Mouse (Mus musculus): Measurements from ENCODE around the gene A230050P20Rik.

Gene A230050P20Rik

DNA sequence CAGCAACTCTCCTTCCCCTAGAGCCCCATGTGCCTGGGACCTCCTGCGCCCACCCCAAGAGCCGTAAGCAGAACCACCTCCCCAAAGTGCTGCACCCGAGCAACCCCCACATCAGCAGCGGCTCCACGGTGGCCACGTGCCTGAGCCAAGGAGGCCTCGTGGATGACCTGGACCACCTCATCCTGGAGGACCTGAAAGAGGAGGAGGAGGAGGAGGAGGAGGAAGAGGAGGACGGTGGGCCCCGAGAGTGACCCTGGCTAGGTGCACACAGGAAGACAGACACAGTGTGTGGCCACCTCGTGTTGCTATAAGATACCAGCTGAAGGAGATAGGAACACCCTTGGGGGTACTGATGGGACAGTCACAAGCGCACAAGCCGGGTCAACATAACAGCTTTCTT lies 5.1 kb downstream of the A230050P20Rik start:
- no peak for DNase-seq (ENCODE audit: low spot score)

DNA sequence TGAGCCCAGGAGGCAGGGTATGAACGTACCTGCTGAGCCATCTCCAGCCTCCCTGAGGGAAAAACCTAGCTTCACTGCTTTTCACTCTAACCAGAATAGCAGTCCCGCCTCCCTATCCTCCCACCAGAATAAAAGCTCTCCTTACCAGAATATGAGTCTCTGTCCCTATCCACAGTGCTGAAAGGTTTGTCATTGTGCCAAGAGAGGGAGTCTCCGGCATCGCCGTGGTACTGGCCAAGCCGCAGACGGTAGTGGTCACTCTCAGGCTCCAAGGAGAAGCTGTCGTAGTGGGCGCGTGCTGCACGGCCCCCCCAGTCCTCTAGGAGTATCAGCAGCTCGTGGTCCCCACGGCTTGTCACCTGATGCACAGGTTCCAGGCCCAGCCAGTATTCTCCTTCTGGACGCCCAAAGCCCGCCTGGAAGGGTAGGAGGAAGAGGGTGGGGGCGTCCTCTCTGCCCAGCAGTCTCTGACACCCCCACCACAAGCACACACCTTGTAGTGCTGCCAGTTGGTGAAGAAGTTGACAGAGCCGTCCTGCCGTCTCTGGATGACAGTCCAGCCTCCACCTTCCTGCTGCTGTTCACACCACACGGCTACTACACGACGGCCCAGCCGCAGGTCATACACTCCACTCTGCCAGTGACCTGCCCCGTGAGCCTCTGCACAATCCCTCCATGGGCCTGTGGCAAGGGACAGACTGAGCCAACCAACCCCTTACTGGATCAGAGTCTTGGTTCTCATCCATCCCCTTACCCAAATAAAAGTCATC lies 6.8 kb downstream of the A230050P20Rik start:
- DNase-seq (ENCODE audit: low spot score), result no peak

DNA sequence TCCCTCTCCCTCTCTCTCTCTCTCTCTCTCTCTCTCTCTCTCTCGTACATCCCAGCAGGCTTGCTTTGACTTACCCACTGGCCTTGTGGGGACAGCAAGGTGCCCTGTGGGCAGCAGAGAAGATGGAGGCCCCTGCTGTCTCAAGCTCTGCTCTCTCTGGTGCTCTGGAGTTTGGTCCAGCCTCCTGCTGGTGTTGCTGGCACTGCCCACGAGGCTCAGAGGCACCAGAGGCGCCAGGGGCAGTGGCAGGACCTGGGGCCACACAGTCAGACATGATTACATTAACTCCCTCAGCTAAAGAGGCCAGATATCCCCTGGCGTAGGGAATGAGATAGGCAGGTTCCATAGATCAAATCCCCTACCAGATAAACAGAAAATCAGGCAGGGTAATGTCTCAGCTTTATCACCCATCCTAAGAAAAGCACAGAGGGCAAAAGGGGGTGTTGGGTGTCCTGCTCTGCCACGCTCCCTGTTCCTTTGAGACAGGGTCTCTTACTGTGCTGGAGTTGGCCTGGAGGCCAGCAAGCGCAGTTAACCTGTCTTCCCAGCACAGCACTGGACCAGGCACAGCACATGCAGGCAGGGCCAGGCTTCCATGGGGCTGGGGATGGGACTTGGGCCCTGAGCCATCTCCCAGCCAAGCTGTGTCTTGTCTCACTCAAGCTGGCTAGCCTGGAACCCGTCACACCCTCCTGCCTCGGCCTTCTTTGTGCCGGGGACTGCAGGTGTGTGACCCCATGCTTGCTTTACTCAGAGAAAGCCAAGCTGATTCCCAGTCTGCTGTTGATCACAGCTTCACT lies 8.1 kb downstream of the A230050P20Rik start:
- no peak for DNase-seq (ENCODE audit: low spot score)

DNA sequence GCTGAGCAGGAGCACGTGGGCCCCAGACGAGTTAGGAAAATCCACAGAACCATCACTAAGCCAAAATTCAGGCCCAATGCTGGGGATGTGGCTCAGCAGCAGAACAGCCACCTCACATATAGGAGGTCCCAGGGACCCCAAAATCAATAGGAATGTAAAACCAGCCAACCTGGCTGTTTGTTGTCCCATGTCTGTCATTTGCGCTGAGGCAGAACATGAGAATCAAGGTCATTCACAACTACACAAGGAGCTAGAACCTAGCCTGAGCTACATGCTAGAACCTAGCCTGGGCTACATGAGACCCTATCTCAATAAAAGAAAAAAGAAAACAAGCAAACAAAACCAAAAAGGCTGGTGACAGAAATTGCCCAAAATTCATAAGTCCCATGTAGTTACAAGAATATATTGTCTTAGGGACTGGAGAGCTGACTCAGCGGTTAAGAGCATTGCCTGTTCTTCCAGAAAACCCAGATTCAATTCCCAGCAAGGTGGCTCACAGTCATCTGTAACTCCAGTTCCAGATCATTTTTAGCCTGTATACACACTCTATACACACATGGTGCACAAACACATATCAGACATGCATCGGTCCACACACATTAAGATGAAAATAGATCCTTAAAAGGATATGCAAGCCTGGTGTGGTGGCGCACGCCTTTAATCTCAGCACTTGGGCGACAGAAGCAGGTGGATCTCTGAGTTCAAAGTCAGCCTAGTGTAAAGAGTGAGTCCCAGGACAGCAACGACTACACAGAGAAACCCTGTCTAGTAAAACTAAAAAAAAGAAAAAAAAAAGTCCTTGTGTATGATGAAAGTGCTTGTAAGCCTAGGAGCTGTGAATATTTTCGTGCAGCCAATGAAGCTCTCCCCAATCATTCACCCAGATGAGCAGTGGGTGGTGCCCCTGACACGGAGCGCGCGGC lies 8.9 kb downstream of the A230050P20Rik start:
- no peak for DNase-seq (ENCODE audit: low spot score)

GRCm38 (mm10) chr9:20878041-20878709 lies 9.7 kb downstream of the A230050P20Rik start:
- DNase-seq (ENCODE audit: low spot score), result peak; percentile 100

DNA sequence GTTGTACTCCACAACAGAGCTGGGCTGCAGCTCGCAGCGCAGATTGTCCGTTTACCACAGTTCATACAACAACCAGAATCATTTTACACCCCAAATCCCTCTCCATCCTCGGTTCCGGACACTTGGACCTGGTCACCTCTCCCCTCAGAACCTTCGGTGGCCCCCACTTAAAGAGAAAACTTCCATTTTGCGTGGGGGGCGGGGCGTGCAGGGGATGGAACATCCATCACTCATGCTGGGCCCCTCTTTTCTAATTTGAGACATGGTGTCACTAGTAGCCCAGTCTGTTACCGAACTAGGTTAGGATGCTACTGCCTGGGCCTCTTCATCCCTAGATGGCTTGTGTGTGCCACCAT lies 10.2 kb downstream of the A230050P20Rik start:
- DNase-seq (ENCODE audit: low spot score), result no peak

GRCm38 (mm10) chr9:20879097-20879792 lies 10.8 kb downstream of the A230050P20Rik start, which contains the start of gene Angptl6:
TSS of gene Angptl6 (minus strand) at chr9:20879727.
- no peak for DNase-seq (ENCODE audit: low spot score)

GRCm38 (mm10) chr9:20886563-20886962 lies 18.1 kb downstream of the A230050P20Rik start:
- no peak for DNase-seq (ENCODE audit: low spot score)

DNA sequence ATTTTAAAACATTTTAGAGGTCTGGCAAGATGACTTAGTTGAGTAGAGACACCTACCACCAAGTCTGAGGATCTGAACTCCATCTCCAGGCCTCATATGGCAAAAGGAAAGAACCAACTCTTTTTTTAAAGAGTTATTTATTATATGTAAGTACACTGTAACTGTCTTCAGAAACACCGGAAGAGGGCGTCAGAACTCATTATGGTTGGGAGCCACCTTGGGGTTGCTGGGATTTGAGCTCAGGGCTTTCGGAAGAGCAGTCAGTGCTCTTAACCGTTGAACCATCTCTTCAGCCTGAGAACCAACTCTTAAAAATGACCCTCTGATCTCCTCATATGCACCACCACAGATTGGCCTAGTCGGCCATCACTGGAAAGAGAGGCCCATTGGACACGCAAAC lies 18.7 kb downstream of the A230050P20Rik start:
- no peak for DNase-seq (ENCODE audit: low spot score)

DNA sequence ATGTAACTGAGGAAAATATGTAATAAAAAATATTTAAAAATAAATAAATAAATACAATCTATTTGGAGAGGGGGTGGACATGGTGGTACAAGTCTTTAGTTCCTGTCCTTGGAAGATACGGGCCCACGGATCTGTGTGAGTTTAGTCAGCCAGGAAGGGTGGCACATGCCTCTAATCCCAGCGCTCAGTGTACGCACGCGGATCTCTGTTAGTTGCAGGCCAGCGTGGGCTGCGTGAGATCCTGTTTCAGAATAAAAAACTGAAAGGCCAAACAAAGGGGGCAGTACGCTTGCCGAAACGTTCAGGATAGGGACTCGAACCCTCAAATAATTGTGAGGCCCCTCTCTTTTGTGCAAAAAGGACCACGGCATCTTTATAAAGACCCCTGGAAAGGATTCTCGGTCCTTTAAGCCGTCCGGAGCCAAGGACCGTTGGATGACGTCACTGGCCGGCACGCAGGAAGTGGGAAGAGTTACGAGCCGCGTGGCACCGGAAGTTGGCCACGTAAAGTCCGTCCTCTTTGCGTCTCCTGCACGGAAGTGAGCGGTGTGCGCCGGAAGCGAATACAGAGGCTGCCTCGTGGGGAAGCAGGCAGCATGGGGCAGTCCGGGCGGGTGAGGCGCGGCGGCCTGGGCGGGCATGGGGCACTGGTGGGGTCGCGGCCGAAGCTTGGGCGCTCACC lies 19.4 kb downstream of the A230050P20Rik start, which contains the start of gene Ppan:
Gene Ppan (plus strand): TSS at position 472 of the 682 bp plus-strand sequence.
- peak; percentile 95 for DNase-seq (ENCODE audit: low spot score)

DNA sequence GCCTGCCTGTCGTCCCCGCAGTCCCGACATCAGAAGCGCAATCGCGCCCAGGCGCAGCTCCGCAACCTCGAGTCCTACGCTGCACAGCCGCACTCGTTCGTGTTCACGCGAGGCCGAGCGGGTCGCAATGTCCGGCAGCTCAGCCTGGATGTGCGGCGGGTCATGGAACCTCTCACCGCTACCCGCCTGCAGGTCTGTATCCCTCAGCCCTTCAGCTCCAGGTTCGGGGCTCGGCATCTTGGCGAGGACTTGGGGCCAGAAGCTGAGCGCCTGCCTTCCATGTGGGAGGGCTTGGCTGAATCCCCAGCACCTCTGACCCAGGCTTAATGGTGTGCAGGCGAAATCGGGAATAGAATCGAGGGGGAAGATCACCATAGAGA lies 19.9 kb downstream of the A230050P20Rik start:
- DNase-seq (ENCODE audit: low spot score), result no peak

DNA sequence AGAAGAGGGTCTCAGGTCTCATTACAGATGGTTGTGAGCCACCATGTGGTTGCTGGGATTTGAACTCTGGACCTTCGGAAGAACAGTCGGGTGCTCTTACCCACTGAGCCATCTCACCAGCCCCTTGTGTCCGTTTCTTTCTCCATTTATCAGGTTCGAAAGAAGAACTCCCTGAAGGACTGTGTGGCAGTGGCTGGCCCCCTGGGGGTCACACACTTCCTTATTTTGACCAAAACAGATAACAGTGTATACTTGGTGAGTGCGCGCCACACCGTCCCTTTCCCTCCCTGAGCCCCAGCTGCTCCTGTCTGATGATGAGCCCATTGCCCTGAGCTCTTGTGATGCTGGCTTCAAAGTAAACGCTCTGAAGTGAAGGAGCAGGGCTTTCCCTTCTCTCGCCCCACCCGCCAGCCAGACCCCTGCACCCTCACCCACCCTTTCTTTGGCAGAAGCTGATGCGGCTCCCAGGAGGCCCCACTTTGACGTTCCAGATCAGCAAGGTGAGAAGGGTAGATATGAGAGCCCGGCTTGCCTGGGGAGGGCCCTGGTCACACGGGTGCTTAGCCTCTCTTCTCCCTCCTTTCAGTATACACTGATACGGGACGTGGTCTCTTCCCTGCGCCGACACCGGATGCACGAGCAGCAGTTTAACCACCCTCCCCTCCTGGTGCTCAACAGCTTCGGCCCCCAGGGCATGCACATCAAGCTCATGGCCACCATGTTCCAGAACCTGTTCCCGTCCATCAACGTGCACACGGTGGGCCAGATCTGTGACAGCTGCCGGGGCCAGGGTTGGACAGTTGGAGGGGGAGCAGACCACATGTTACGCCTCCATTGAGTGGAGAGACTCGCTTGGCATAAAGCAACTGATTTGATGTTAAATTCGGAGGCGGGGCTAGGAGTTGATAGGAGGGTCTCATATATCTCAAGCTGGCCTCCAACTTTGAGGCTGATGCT lies 21.0 kb downstream of the A230050P20Rik start:
- no peak for DNase-seq (ENCODE audit: low spot score)

DNA sequence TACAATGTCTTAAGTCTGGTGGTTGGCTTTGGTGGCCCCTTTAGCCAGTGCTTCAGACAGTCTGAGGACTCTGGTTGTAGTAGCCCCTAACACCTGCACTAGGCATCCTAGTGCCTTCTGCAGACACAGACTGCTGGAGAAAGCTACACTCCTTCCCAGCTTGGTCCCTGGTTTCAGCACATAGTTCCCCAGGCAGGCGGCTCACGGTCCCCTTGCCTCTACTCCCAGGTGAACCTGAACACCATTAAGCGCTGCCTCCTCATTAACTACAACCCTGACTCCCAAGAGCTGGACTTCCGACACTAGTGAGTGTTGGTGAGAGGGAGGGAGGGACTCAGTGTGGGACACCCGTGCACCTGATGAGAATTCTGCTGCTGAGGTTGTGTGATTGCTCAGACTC lies 22.0 kb downstream of the A230050P20Rik start:
- DNase-seq (ENCODE audit: low spot score), result no peak

DNA sequence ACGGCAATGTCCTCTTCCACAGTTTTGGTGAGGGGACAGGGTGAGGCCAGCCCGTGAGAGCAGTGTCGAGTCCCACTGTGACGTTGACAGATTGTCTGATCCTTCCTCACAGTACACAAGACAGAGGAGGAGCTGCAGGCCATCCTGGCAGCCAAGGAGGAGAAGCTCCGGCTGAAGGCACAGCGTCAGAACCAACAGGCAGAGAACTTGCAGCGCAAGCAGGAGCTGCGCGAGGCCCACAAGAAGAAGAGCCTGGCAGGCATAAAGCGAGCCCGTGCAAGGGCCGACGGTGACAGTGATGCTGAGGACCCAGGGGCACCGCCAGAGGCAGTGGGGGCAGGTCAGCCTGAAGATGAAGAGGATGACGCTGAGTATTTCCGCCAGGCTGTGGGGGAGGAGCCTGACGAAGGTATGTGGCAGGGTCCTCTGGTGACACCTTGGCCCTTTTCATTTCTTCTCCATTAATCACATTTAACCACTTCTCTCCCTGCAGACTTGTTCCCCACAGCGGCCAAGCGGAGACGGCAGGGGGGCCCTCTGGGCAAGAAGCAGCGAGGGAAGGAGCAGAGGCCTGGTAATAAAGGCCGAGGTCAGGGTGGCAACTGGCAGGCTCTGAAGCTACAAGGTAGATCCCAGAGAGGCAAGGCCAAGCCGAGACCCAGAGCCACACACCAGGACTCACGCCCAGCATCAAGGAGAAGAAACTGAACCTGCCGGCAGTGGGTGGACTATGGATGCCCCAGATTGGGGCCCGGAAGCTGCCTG lies 23.1 kb downstream of the A230050P20Rik start:
- no peak for DNase-seq (ENCODE audit: low spot score)

- no peak for DNase-seq (ENCODE audit: low spot score)
Measured at GRCm38 (mm10) chr9:20892104-20892653, 23.7 kb downstream of the A230050P20Rik start.

- DNase-seq (ENCODE audit: low spot score), result no peak
Measured at GRCm38 (mm10) chr9:20893069-20893468, 24.6 kb downstream of the A230050P20Rik start.

GRCm38 (mm10) chr9:20893590-20894343 lies 25.3 kb downstream of the A230050P20Rik start:
- no peak for DNase-seq (ENCODE audit: low spot score)

Measured in retina, embryonic 14.5 days (tissue).